ENCODE assay signal across 8 mouse cellular contexts in the genomic region with DNA sequence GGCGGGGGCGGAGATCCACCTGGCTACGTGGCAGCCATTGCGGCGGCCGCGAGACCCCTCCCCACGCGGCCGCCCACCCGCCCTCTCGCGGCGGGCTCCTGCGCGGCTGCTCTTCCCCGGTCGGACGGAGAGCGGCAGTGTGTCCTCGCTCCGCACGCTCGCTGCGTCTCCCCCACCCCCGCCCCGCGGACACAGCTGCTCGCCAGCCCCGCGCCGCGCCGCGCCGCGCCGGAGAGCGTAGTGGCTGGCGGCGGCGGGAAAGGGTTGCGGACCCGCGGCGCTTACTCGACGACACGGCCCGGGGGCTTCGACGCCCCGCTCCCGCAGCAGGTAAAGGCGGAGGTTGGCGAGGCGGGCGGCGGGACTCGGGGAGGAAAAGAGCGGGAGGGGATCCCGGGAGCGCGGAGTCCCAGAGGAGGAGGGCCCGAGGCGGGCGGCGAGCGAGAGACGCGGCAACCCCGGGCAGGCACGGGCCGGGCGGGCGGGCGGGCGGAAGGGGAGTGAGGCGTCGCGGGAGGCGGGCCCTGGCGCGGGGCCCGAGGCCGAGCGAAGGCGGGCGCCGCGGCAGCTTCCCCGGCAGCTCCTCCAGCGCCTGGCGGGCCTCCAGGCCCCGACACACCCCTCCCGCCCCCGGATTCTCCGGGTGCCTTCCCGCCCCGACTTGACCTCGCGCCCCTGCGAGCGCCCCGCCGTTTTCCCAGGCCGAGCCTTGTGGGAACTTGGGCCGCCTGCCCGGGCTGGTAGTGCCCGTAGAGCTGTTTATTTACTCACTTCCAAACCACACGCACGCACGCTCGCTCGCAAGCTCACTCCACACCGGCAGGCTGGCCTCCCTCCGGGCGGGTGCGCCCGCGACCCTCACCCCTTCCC. TPM values are rescaled to one million over a fixed set of nuclear protein-coding genes. Genes with fewer than 3 reads are reported as not detected.
DNase-seq lines count a peak whose midpoint lies in the region; ATAC-seq and TF ChIP-seq lines count a peak whose summit lies in the region.

No protein-coding gene starts in this region.

- peak; percentile 69 for ATAC-seq in cerebellum, adult (ENCODE audit: insufficient number of reproducible peaks, low FRiP score, low TSS enrichment)
- peak; percentile 90 for ATAC-seq in forebrain, embryonic 15.5 days (replicated peaks)
- peak; percentile 92 for ATAC-seq in neural tube, embryonic 15.5 days (ENCODE audit: low FRiP score)

- intact Hi-C loops in heart, postnatal 25 days (cut with DNase I), result loop anchor here (2.0 to 5.0 kb wide), 4 partner anchors 39 to 227 kb away; a partner anchor contains a TSS

- no peaks in the 10 kb centered on the region for H3K27me3 ChIP-seq in ES-Bruce4 (ENCODE audit: control insufficient read depth, insufficient read depth, low read length, poor library complexity, severe bottlenecking)
- no peaks in the 10 kb centered on the region for H3K27me3 ChIP-seq in forebrain, embryonic 15.5 days
- H3K27me3 ChIP-seq in neural tube, embryonic 15.5 days (replicated peaks), result no peaks in the 10 kb centered on the region

- H3K9me3 ChIP-seq in ES-Bruce4 (replicated peaks; ENCODE audit: control insufficient read depth, insufficient read depth, low read length, poor library complexity, severe bottlenecking), result no peaks in the 10 kb centered on the region
- no peaks in the 10 kb centered on the region for H3K9me3 ChIP-seq in forebrain, embryonic 15.5 days
- no peaks in the 10 kb centered on the region for H3K9me3 ChIP-seq in neural tube, embryonic 15.5 days (replicated peaks)

- peak overlapping the region; percentile 99 for H3K9ac ChIP-seq in ES-Bruce4 (ENCODE audit: low read depth, poor library complexity, severe bottlenecking)
- H3K9ac ChIP-seq in forebrain, embryonic 15.5 days (replicated peaks), result peak overlapping the region; percentile 99
- peak overlapping the region; percentile 97 for H3K9ac ChIP-seq in neural tube, embryonic 15.5 days (replicated peaks)

- TF ChIP-seq CTCF in ES-Bruce4 (IDR thresholded peaks at IDR 0.05; ENCODE audit: low read depth, low read length), result peak; percentile 19
- peak; percentile 81 for TF ChIP-seq CTCF in layer of hippocampus, adult 2 months (conservative IDR thresholded peaks at IDR 0.05)
- 0 out of 2 replicates have a peak, but pooled peaks have one; percentile 15 for TF ChIP-seq CTCF in lung, adult 2 months (IDR thresholded peaks at IDR 0.05; ENCODE audit: insufficient read depth, low read length)

- under 1% methylated on average over 82 of the region's 121 CpGs for whole genome bisulfite sequencing in forebrain, embryonic 15.5 days
- WGBS in lung, adult 2 months, result under 1% methylated on average over 96 of the region's 121 CpGs
- whole genome bisulfite sequencing in neural tube, embryonic 15.5 days, result under 1% methylated on average over 65 of the region's 121 CpGs

- TF ChIP-seq EP300 in ES-Bruce4 (IDR thresholded peaks at IDR 0.05; ENCODE audit: insufficient read depth, low read depth, low read length), result no peak

- peak; percentile 75 for DNase-seq in heart, postnatal 25 days (ENCODE audit: low spot score)
- peak; percentile 61 to 67 for DNase-seq in layer of hippocampus, adult 2 months (ENCODE audit: low spot score in 2 of 2)
- DNase-seq in lung, adult 2 months, result peak; percentile 85
- DNase-seq in testis, postnatal 14 days (ENCODE audit: low spot score), result peak; percentile 87

- no peaks in the 10 kb centered on the region for H3K36me3 ChIP-seq in ES-Bruce4 (ENCODE audit: control insufficient read depth, insufficient read depth, low read length, poor library complexity, severe bottlenecking)
- H3K36me3 ChIP-seq in forebrain, embryonic 15.5 days, result no peaks in the 10 kb centered on the region
- H3K36me3 ChIP-seq in neural tube, embryonic 15.5 days, result no peaks in the 10 kb centered on the region

- H3K27ac ChIP-seq in ES-Bruce4 (ENCODE audit: insufficient read depth, low read length), result peak overlapping the region; percentile 84
- H3K27ac ChIP-seq in forebrain, embryonic 15.5 days (replicated peaks), result peak overlapping the region; percentile 99
- H3K27ac ChIP-seq in layer of hippocampus, adult 2 months, result peak overlapping the region; percentile 98
- peak overlapping the region; percentile 100 for H3K27ac ChIP-seq in neural tube, embryonic 15.5 days (replicated peaks)

- no peak for TF ChIP-seq POLR2A in ES-Bruce4 (IDR thresholded peaks at IDR 0.05; ENCODE audit: insufficient read depth, low read length)
- TF ChIP-seq POLR2A in lung, adult 2 months (IDR thresholded peaks at IDR 0.05; ENCODE audit: borderline replicate concordance, extremely low read depth, low read depth, low read length), result peak; percentile 46; the same call in 1 of the 2 replicates

- H3K4me3 ChIP-seq in ES-Bruce4 (ENCODE audit: low read depth, low read length), result peak overlapping the region; percentile 99
- peak overlapping the region; percentile 79 for H3K4me3 ChIP-seq in forebrain, embryonic 15.5 days
- H3K4me3 ChIP-seq in layer of hippocampus, adult 2 months, result peak overlapping the region; percentile 72
- H3K4me3 ChIP-seq in lung, adult 2 months (replicated peaks; ENCODE audit: extremely low read depth, low read depth, low read length), result peak overlapping the region; percentile 97
- peak overlapping the region; percentile 87 for H3K4me3 ChIP-seq in neural tube, embryonic 15.5 days (replicated peaks)

- peak overlapping the region; percentile 67 for H3K4me2 ChIP-seq in forebrain, embryonic 15.5 days (replicated peaks)
- H3K4me2 ChIP-seq in neural tube, embryonic 15.5 days, result peak overlapping the region; percentile 75

- H3K4me1 ChIP-seq in ES-Bruce4 (ENCODE audit: control insufficient read depth, insufficient read depth, low read length), result no peaks in the 10 kb centered on the region
- H3K4me1 ChIP-seq in forebrain, embryonic 15.5 days, result peaks cover 11% of the 10 kb centered on the region
- H3K4me1 ChIP-seq in lung, adult 2 months (ENCODE audit: control insufficient read depth, insufficient read depth, low read length), result peaks cover 5% of the 10 kb centered on the region
- H3K4me1 ChIP-seq in neural tube, embryonic 15.5 days, result peaks cover 12% of the 10 kb centered on the region

RNA-seq across cellular contexts. Expression of a gene that starts 0.8 kb away (rescaled TPM):
- 73.4 and 75.3 TPM in 2 replicates for polyA plus RNA-seq in ES-Bruce4 (2011; ENCODE audit: insufficient read depth, insufficient read length, low read depth, missing spikeins)
- 20.2 and 20.7 TPM in 2 replicates for polyA plus RNA-seq in forebrain, embryonic 15.5 days (2015; fragmentation: Nextera tagmentation; extraction: Ambion mirVana)
- 10 to 100 TPM; 15.7 to 15.9 TPM for total RNA-seq in heart, postnatal 25 days (2021)
- 10 to 100 TPM in 1 of 2 experiments, 1 to 10 TPM in 1; 9.7 to 11.9 TPM for total RNA-seq in layer of hippocampus, adult 2 months (2021)
- 3.6 and 3.7 TPM in 2 replicates for polyA plus RNA-seq in lung, adult 2 months (2012; rRNA removed)
- 13.7 and 16.6 TPM in 2 replicates for polyA plus RNA-seq in neural tube, embryonic 15.5 days (2015; fragmentation: Nextera tagmentation; extraction: Ambion mirVana)

Comparison
In these comparisons a context has a peak if more than half of its experiments do, and no peak if none do; other contexts are left out.
1. Peak in every context shown above with its lines: DNase-seq, ATAC-seq, H3K4me3 ChIP-seq and H3K27ac ChIP-seq.
2. CTCF ChIP-seq: peak in every context shown above with its lines; median percentile 81 in layer of hippocampus, adult 2 months; 19 in ES-Bruce4; 15 in lung, adult 2 months.